Mouse (Mus musculus) kidney, adult 18-20 months (tissue): Measurements from ENCODE around the gene Hrct1.

Experiments
- DNase-seq: peaks from one replicate; pipeline ENCODE4 v3.0.0; 2021

The Hrct1 gene

GRCm38 (mm10) chr4:43728576-43728954 lies 1.6 kb downstream of the Hrct1 start:
- DNase-seq, result peak; percentile 51

- no peak for DNase-seq
Measured at GRCm38 (mm10) chr4:43729126-43729525, 2.1 kb downstream of the Hrct1 start.

- DNase-seq, result peak; percentile 64
Measured at GRCm38 (mm10) chr4:43729794-43730550, 3.0 kb downstream of the Hrct1 start, which contains the start of gene Spaar. Gene Spaar, plus strand, starts transcription at chr4:43730034.

GRCm38 (mm10) chr4:43730750-43731297 lies 3.8 kb downstream of the Hrct1 start:
- DNase-seq, result no peak

GRCm38 (mm10) chr4:43732171-43732570 lies 5.2 kb downstream of the Hrct1 start:
- DNase-seq, result no peak

GRCm38 (mm10) chr4:43733186-43733585 lies 6.2 kb downstream of the Hrct1 start:
- no peak for DNase-seq

- DNase-seq, result no peak
Measured at GRCm38 (mm10) chr4:43737144-43737543, 10.2 kb downstream of the Hrct1 start.

GRCm38 (mm10) chr4:43738989-43739674 lies 12.1 kb downstream of the Hrct1 start:
- no peak for DNase-seq

GRCm38 (mm10) chr4:43741526-43741925 lies 14.5 kb downstream of the Hrct1 start:
- no peak for DNase-seq

- no peak for DNase-seq
Measured at GRCm38 (mm10) chr4:43742637-43743036, 15.6 kb downstream of the Hrct1 start.

- no peak for DNase-seq
Measured at GRCm38 (mm10) chr4:43743099-43743498, 16.1 kb downstream of the Hrct1 start.

GRCm38 (mm10) chr4:43745187-43745586 lies 18.2 kb downstream of the Hrct1 start:
- DNase-seq, result no peak

- DNase-seq, result no peak
Measured at GRCm38 (mm10) chr4:43757213-43757612, 30.2 kb downstream of the Hrct1 start.

GRCm38 (mm10) chr4:43759571-43760418 lies 32.8 kb downstream of the Hrct1 start:
- no peak for DNase-seq

GRCm38 (mm10) chr4:43760460-43760859 lies 33.5 kb downstream of the Hrct1 start:
- peak; percentile 29 for DNase-seq

GRCm38 (mm10) chr4:43761336-43761735 lies 34.3 kb downstream of the Hrct1 start:
- DNase-seq, result no peak

GRCm38 (mm10) chr4:43763410-43763809 lies 36.4 kb downstream of the Hrct1 start:
- DNase-seq, result peak; percentile 70

GRCm38 (mm10) chr4:43768341-43768740 lies 41.4 kb downstream of the Hrct1 start:
- DNase-seq, result no peak

GRCm38 (mm10) chr4:43769374-43769773 lies 42.4 kb downstream of the Hrct1 start:
- DNase-seq, result no peak

GRCm38 (mm10) chr4:43770909-43771308 lies 43.9 kb downstream of the Hrct1 start, which contains the start of gene Olfr159:
Gene Olfr159, minus strand, starts transcription at chr4:43771009.
- DNase-seq, result no peak

- no peak for DNase-seq
Measured at GRCm38 (mm10) chr4:43771626-43772025, 44.6 kb downstream of the Hrct1 start.

GRCm38 (mm10) chr4:43772304-43772703 lies 45.3 kb downstream of the Hrct1 start:
- no peak for DNase-seq
